Mouse (Mus musculus): ENCODE results near the gene Zzef1. TPM values are rescaled to one million over a fixed set of nuclear protein-coding genes. Genes with fewer than 3 reads are reported as not detected.
"Not testable (repeated sequence)": the region's sequence is repeated elsewhere in the genome, so short reads cannot be mapped to it uniquely, and the experiment has no call there.

Gene Zzef1
- polyA plus RNA-seq (2016; fragmentation: Nextera tagmentation; extraction: Ambion mirVana), result 13.5 and 14.3 TPM in 2 replicates

GRCm38 (mm10) chr11:72795455-72796295 lies at the start of gene Zzef1, which contains the start of gene Cyb5d2:
TSS of gene Zzef1 (plus strand) at chr11:72796226.
TSS of gene Cyb5d2 (minus strand) at chr11:72796142.
- Histone ChIP-seq H3K4me3 (peak within 1 kb of the TSS; percentile 99), H3K4me2 (replicated peaks) (peak within 1 kb of the TSS; percentile 88)
- WGBS, result under 1% methylated on average over 69 of the region's 69 CpGs

GRCm38 (mm10) chr11:72751956-72752355 lies 44.1 kb upstream of the Zzef1 start:
- Histone ChIP-seq H3K9me3 (replicated peaks) (no peaks in the 10 kb centered on the region), H3K4me1 (no peaks in the 10 kb centered on the region), H3K4me2 (replicated peaks) (no peak overlapping the region), H3K27me3 (no peaks in the 10 kb centered on the region), H3K36me3 (peaks cover 92% of the 10 kb centered on the region), H3K9ac (no peak overlapping the region), H3K27ac (no peak overlapping the region), H3K4me3 (no peak overlapping the region)
- WGBS, result 52% methylated on average over 2 of the region's 2 CpGs
- no peak for ATAC-seq (ENCODE audit: low FRiP score)

More at GRCm38 (mm10) chr11:72795455-72796295, at the start of gene Zzef1, which contains the start of gene Cyb5d2:
- Histone ChIP-seq H3K9ac (peak within 1 kb of the TSS; percentile 93), H3K9me3 (replicated peaks) (no peaks in the 10 kb centered on the region), H3K27me3 (no peaks in the 10 kb centered on the region), H3K27ac (peak within 1 kb of the TSS; percentile 82), H3K36me3 (no peaks in the 10 kb centered on the region), H3K4me1 (peaks cover 12% of the 10 kb centered on the region)
- peak; percentile 93 for ATAC-seq (ENCODE audit: low FRiP score)

GRCm38 (mm10) chr11:72758316-72758715 lies 37.7 kb upstream of the Zzef1 start:
- H3K36me3 ChIP-seq, result peaks cover 93% of the 10 kb centered on the region
- H3K4me2 ChIP-seq (replicated peaks), result no peak overlapping the region
- 92% methylated on average over 5 of the region's 5 CpGs for WGBS
- no peak for ATAC-seq (ENCODE audit: low FRiP score)
- no peak overlapping the region for H3K9ac ChIP-seq
- H3K4me3 ChIP-seq, result no peak overlapping the region
- no peaks in the 10 kb centered on the region for H3K4me1 ChIP-seq
- H3K27me3 ChIP-seq, result no peaks in the 10 kb centered on the region
- H3K9me3 ChIP-seq (replicated peaks), result no peaks in the 10 kb centered on the region
- no peak overlapping the region for H3K27ac ChIP-seq

- no peak overlapping the region for H3K27ac ChIP-seq
- H3K4me2 ChIP-seq (replicated peaks), result no peak overlapping the region
- ATAC-seq (ENCODE audit: low FRiP score), result no peak
- no peak overlapping the region for H3K9ac ChIP-seq
- 94% methylated on average over 6 of the region's 6 CpGs for WGBS
- no peaks in the 10 kb centered on the region for H3K27me3 ChIP-seq
- no peaks in the 10 kb centered on the region for H3K4me1 ChIP-seq
- H3K4me3 ChIP-seq, result no peak overlapping the region
- peaks cover 92% of the 10 kb centered on the region for H3K36me3 ChIP-seq
- no peaks in the 10 kb centered on the region for H3K9me3 ChIP-seq (replicated peaks)
Measured at GRCm38 (mm10) chr11:72759581-72759980, 36.4 kb upstream of the Zzef1 start.

- ATAC-seq (ENCODE audit: low FRiP score), result no peak
- 86% methylated on average over 1 of the region's 1 CpGs for WGBS
- Histone ChIP-seq H3K9me3 (replicated peaks) (no peaks in the 10 kb centered on the region), H3K4me2 (replicated peaks) (no peak overlapping the region), H3K36me3 (peaks cover 83% of the 10 kb centered on the region), H3K4me1 (no peaks in the 10 kb centered on the region), H3K4me3 (no peak overlapping the region), H3K9ac (no peak overlapping the region), H3K27ac (no peak overlapping the region), H3K27me3 (no peaks in the 10 kb centered on the region)
Measured at GRCm38 (mm10) chr11:72760781-72761180, 35.2 kb upstream of the Zzef1 start.

- no peaks in the 10 kb centered on the region for H3K27me3 ChIP-seq
- no peak overlapping the region for H3K9ac ChIP-seq
- H3K4me1 ChIP-seq, result no peaks in the 10 kb centered on the region
- H3K36me3 ChIP-seq, result peaks cover 69% of the 10 kb centered on the region
- WGBS, result 86% methylated on average over 4 of the region's 4 CpGs
- no peaks in the 10 kb centered on the region for H3K9me3 ChIP-seq (replicated peaks)
- no peak for ATAC-seq (ENCODE audit: low FRiP score)
- no peak overlapping the region for H3K4me2 ChIP-seq (replicated peaks)
- no peak overlapping the region for H3K4me3 ChIP-seq
- H3K27ac ChIP-seq, result no peak overlapping the region
Measured at GRCm38 (mm10) chr11:72764270-72764669, 31.8 kb upstream of the Zzef1 start.

GRCm38 (mm10) chr11:72767716-72768115 lies 28.3 kb upstream of the Zzef1 start:
- peaks cover 42% of the 10 kb centered on the region for H3K36me3 ChIP-seq
- no peak overlapping the region for H3K4me3 ChIP-seq
- H3K27ac ChIP-seq, result no peak overlapping the region
- no peak overlapping the region for H3K4me2 ChIP-seq (replicated peaks)
- no peak overlapping the region for H3K9ac ChIP-seq
- no peaks in the 10 kb centered on the region for H3K9me3 ChIP-seq (replicated peaks)
- H3K4me1 ChIP-seq, result no peaks in the 10 kb centered on the region
- no peaks in the 10 kb centered on the region for H3K27me3 ChIP-seq
- ATAC-seq (ENCODE audit: low FRiP score), result no peak
- WGBS, result 94% methylated on average over 8 of the region's 8 CpGs

- Histone ChIP-seq H3K27me3 (no peaks in the 10 kb centered on the region), H3K4me2 (replicated peaks) (no peak overlapping the region), H3K36me3 (peaks cover 30% of the 10 kb centered on the region), H3K4me1 (no peaks in the 10 kb centered on the region), H3K9ac (no peak overlapping the region), H3K9me3 (replicated peaks) (no peaks in the 10 kb centered on the region), H3K27ac (no peak overlapping the region), H3K4me3 (no peak overlapping the region)
- ATAC-seq (ENCODE audit: low FRiP score), result no peak
- 96% methylated on average over 3 of the region's 3 CpGs for WGBS
Measured at GRCm38 (mm10) chr11:72769061-72769460, 27.0 kb upstream of the Zzef1 start.

GRCm38 (mm10) chr11:72770324-72770723 lies 25.7 kb upstream of the Zzef1 start:
- no peaks in the 10 kb centered on the region for H3K27me3 ChIP-seq
- peaks cover 23% of the 10 kb centered on the region for H3K36me3 ChIP-seq
- H3K4me2 ChIP-seq (replicated peaks), result no peak overlapping the region
- 93% methylated on average over 3 of the region's 3 CpGs for WGBS
- H3K9ac ChIP-seq, result no peak overlapping the region
- H3K27ac ChIP-seq, result no peak overlapping the region
- H3K4me1 ChIP-seq, result no peaks in the 10 kb centered on the region
- H3K4me3 ChIP-seq, result no peak overlapping the region
- H3K9me3 ChIP-seq (replicated peaks), result no peaks in the 10 kb centered on the region
- ATAC-seq (ENCODE audit: low FRiP score), result no peak

- Histone ChIP-seq H3K27me3 (no peaks in the 10 kb centered on the region), H3K9me3 (replicated peaks) (no peaks in the 10 kb centered on the region), H3K9ac (no peak overlapping the region), H3K27ac (no peak overlapping the region), H3K4me2 (replicated peaks) (no peak overlapping the region), H3K36me3 (peaks cover 23% of the 10 kb centered on the region), H3K4me3 (no peak overlapping the region), H3K4me1 (no peaks in the 10 kb centered on the region)
- WGBS, result 90% methylated on average over 5 of the region's 5 CpGs
- no peak for ATAC-seq (ENCODE audit: low FRiP score)
Measured at GRCm38 (mm10) chr11:72770816-72771215, 25.2 kb upstream of the Zzef1 start.

- no peak overlapping the region for H3K27ac ChIP-seq
- no peaks in the 10 kb centered on the region for H3K4me1 ChIP-seq
- no peak for ATAC-seq (ENCODE audit: low FRiP score)
- 84% methylated on average over 4 of the region's 4 CpGs for WGBS
- no peak overlapping the region for H3K4me3 ChIP-seq
- H3K9me3 ChIP-seq (replicated peaks), result no peaks in the 10 kb centered on the region
- no peak overlapping the region for H3K4me2 ChIP-seq (replicated peaks)
- peaks cover 23% of the 10 kb centered on the region for H3K36me3 ChIP-seq
- no peaks in the 10 kb centered on the region for H3K27me3 ChIP-seq
- no peak overlapping the region for H3K9ac ChIP-seq
Measured at GRCm38 (mm10) chr11:72771461-72771860, 24.6 kb upstream of the Zzef1 start.

- H3K4me2 ChIP-seq (replicated peaks); H3K27ac ChIP-seq; ATAC-seq (ENCODE audit: low FRiP score); H3K4me3 ChIP-seq; H3K4me1 ChIP-seq; H3K27me3 ChIP-seq; H3K9me3 ChIP-seq (replicated peaks); H3K9ac ChIP-seq: not testable (repeated sequence)
- 41% methylated on average over 1 of the region's 1 CpGs for WGBS
- peaks cover 16% of the 10 kb centered on the region for H3K36me3 ChIP-seq
Measured at GRCm38 (mm10) chr11:72772611-72773010, 23.4 kb upstream of the Zzef1 start.

GRCm38 (mm10) chr11:72778957-72779356 lies 17.1 kb upstream of the Zzef1 start:
- H3K27me3 ChIP-seq, result no peaks in the 10 kb centered on the region
- H3K4me3 ChIP-seq, result no peak overlapping the region
- no peaks in the 10 kb centered on the region for H3K9me3 ChIP-seq (replicated peaks)
- H3K9ac ChIP-seq, result no peak overlapping the region
- no peaks in the 10 kb centered on the region for H3K4me1 ChIP-seq
- H3K36me3 ChIP-seq, result no peaks in the 10 kb centered on the region
- H3K4me2 ChIP-seq (replicated peaks), result no peak overlapping the region
- no peak for ATAC-seq (ENCODE audit: low FRiP score)
- no peak overlapping the region for H3K27ac ChIP-seq
